Mouse (Mus musculus) ovary, postnatal 10 days (tissue): ENCODE results near the gene Retnla.
"Not testable (repeated sequence)": the region's sequence is repeated elsewhere in the genome, so short reads cannot be mapped to it uniquely, and the experiment has no call there.

Experiments used
- DNase-seq: peaks from one replicate; pipeline ENCODE4 v3.0.0; 2022; ENCODE audit warnings: low spot score

Retnla gene

GRCm38 (mm10) chr16:48842266-48842665 lies at the start of gene Retnla:
Gene Retnla (plus strand): TSS chr16:48842551.
- no peak for DNase-seq

GRCm38 (mm10) chr16:48798285-48798684 lies 44.1 kb upstream of the Retnla start:
- DNase-seq, result no peak

- DNase-seq, result no peak
These were observed 42.9 kb upstream of the Retnla start for GRCm38 (mm10) chr16:48799470-48799869.

GRCm38 (mm10) chr16:48800906-48801305 lies 41.4 kb upstream of the Retnla start:
- DNase-seq, result no peak

- no peak for DNase-seq
These were observed 36.9 kb upstream of the Retnla start for GRCm38 (mm10) chr16:48805412-48805811.

- no peak for DNase-seq
These were observed 35.8 kb upstream of the Retnla start for GRCm38 (mm10) chr16:48806521-48806920.

GRCm38 (mm10) chr16:48809374-48809773 lies 33.0 kb upstream of the Retnla start:
- no peak for DNase-seq

- no peak for DNase-seq
These were observed 30.4 kb upstream of the Retnla start for GRCm38 (mm10) chr16:48811881-48812436.

- DNase-seq, result no peak
These were observed 25.7 kb upstream of the Retnla start, which contains the start of gene Retnlb for GRCm38 (mm10) chr16:48816695-48817094. Gene Retnlb (plus strand): TSS chr16:48816856.

- no peak for DNase-seq
These were observed 23.8 kb upstream of the Retnla start for GRCm38 (mm10) chr16:48818524-48818923.

- DNase-seq, result no peak
These were observed 15.9 kb upstream of the Retnla start for GRCm38 (mm10) chr16:48826474-48826873.

GRCm38 (mm10) chr16:48827625-48828024 lies 14.7 kb upstream of the Retnla start:
- no peak for DNase-seq

- DNase-seq, result no peak
These were observed 13.3 kb upstream of the Retnla start for GRCm38 (mm10) chr16:48829060-48829459.

- no peak for DNase-seq
These were observed 10.3 kb upstream of the Retnla start for GRCm38 (mm10) chr16:48832055-48832454.

GRCm38 (mm10) chr16:48833626-48834025 lies 8.7 kb upstream of the Retnla start:
- DNase-seq, result not testable (repeated sequence)

- DNase-seq, result no peak
These were observed 1.5 kb downstream of the Retnla start for GRCm38 (mm10) chr16:48843671-48844386.

- DNase-seq, result not testable (repeated sequence)
These were observed 22.7 kb downstream of the Retnla start for GRCm38 (mm10) chr16:48865004-48865403.

GRCm38 (mm10) chr16:48867690-48868089 lies 25.3 kb downstream of the Retnla start:
- DNase-seq, result no peak

GRCm38 (mm10) chr16:48868663-48869062 lies 26.3 kb downstream of the Retnla start:
- DNase-seq, result no peak

- DNase-seq, result no peak
These were observed 27.3 kb downstream of the Retnla start for GRCm38 (mm10) chr16:48869671-48870070.

- no peak for DNase-seq
These were observed 29.4 kb downstream of the Retnla start for GRCm38 (mm10) chr16:48871754-48872153.

GRCm38 (mm10) chr16:48872321-48872720 lies 30.0 kb downstream of the Retnla start, which contains the start of gene Retnlg:
Gene Retnlg (plus strand): TSS chr16:48872621.
- DNase-seq, result no peak

GRCm38 (mm10) chr16:48890733-48891132 lies 48.4 kb downstream of the Retnla start:
- DNase-seq, result no peak
